Mouse (Mus musculus) monocyte, adult 5-6 weeks (primary cell): ENCODE results near the gene Plk5. TPM values are rescaled to one million over a fixed set of nuclear protein-coding genes. Genes with fewer than 3 reads are reported as not detected.

ENCODE experiments used
- ATAC-seq: fragments of 153-309, 156-312 bp; replicated peaks from 2 replicates; pipeline ENCODE4 v1.8.0; 2017; ENCODE audit warnings: mild to moderate bottlenecking; ENCODE audit not compliant: low TSS enrichment, insufficient number of reproducible peaks, severe bottlenecking, poor library complexity, low FRiP score
- total RNA-seq: library from RNA; stranded (forward); fragments of 200-1000, 200-491, 200-594 nt; gene quantifications from 3 replicates; pipeline ENCODE4 v1.2.3, GENCODE M21; 2017

The Plk5 gene
- total RNA-seq, 1 experiment from 2014 or later: not detected

DNA sequence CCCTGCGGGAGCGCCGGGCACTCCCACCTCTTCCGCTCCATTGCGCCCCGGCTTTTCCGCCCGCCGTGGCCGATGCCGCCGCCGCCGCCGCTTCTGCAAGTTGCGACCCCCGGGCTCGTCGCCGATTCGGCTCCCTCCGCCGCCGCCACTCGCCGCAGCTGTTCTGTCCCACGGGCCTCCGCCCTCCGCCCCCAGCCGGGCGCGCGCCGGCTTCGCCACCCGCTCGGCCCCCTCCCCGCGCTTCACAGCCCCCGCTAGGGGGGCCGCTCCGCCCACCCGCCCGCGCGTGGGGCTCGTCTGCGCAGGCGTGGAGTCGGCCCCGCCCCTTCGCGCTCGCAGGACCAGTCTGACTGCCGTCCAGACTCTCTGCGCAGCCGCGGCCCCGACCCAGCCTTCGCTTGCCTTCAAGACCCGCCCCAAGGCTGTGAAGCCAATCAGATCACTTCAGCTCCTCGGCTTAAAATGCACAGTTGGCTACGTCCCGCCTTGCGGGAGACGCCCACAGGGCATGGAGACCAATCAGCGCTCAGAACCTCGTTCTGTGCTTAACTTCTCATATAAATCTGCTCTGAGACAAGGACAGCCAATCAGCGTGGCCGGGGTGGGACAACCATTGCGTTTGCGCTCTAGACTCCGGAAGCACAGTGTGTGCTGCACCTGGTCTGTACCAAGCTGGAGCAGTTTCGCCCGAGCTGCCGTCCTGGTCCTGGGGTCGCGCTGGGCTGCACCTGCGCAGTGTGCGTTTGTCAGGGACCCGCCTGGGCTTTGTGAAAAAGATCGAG is 43.1 kb downstream of the Plk5 start, which contains the start of gene Mbd3:
Gene Mbd3, minus strand, starts transcription at position 360 of the 782 bp plus-strand sequence.
- peak; percentile 91 for ATAC-seq

DNA sequence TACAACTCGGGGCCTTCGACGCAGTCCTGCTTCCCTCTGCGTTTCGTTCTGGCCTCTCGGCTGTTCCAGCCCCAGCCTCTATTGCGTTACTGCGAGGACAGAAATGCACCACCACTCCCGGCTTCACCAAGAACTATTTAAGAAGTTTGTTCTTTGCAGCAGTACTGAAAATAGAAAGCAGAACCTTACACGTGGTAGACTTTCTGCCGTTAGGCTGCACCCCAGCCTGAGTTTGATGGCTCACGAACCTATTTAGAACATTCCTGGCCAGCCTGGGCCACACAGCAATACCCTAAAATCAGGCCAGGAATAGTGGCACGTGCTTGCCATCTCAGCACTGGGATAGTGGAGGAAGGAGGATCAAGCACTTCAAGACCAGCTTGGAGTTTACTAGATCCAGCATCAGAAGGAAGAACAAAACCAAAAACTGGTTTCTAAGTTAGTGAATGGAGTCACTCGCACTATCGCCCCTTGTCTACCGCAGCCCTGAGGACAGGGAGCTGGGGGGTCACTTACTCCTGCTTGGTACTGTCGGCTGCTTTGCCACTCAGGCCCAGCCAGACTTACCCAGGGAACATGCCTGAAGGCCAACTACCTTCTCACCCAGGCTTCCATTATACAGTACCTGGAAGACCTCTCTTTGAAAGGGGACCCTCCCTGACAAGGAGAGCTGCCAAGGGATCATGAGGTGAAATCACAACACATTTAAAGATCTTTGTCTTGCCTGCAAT is 43.9 kb downstream of the Plk5 start:
- ATAC-seq: no peak; the same call in 1 of the 2 replicates

DNA sequence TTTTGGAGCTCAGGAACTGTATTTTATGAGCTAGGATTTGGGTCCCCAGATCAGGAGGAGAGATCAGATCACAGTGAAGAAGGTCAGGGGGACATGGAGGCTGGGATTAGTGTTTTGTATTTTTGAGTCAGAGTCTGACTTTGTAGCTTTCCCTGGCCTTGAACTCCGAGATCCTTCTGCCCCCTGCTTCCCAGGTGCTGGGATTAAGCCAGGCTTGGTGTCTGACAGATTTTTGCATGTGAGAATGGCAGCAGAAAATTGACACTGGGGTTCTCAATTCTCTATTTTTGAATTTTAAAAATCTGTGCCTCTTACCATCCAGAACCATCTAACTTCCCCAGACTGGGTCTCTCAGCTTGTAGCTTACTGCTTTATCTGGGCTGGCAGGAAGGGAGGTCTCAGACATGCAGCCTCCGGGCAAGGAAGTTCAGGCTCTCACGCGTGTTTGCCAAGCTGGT is 44.5 kb downstream of the Plk5 start:
- ATAC-seq: no peak

- ATAC-seq: no peak
Measured at GRCm38 (mm10) chr10:80403044-80403692, 46.9 kb downstream of the Plk5 start.

DNA sequence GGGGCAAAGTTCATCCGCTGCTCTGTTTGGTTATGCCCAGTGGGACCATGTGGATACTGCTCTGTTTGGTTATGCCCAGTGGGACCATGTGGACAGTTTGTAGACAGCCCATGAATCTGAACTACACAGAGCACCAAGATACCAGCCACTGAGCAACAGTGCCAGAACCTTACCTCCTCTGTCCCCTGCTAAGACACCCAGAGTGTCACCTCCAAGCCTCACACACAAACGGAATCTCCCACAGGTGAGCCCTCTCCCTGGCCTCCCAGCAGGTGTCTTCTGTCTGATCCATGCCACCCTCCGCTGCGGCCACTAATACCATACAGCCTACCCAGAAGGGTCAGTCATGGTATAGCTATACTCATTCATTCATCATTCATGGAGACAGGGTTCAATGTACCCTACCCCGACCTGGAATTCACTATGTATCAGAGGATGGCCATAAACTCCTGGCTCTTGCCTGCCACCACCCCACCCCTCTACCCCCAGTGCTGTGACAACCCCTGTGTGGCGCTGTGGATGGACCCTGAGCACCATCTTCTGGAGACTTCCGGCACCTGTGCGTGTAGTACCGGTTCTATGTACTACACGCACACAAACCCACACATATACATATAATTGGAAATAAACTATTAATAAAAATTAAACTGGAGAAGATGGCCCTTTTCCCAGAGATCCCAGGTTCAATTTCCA is 49.4 kb downstream of the Plk5 start:
- no peak for ATAC-seq

DNA sequence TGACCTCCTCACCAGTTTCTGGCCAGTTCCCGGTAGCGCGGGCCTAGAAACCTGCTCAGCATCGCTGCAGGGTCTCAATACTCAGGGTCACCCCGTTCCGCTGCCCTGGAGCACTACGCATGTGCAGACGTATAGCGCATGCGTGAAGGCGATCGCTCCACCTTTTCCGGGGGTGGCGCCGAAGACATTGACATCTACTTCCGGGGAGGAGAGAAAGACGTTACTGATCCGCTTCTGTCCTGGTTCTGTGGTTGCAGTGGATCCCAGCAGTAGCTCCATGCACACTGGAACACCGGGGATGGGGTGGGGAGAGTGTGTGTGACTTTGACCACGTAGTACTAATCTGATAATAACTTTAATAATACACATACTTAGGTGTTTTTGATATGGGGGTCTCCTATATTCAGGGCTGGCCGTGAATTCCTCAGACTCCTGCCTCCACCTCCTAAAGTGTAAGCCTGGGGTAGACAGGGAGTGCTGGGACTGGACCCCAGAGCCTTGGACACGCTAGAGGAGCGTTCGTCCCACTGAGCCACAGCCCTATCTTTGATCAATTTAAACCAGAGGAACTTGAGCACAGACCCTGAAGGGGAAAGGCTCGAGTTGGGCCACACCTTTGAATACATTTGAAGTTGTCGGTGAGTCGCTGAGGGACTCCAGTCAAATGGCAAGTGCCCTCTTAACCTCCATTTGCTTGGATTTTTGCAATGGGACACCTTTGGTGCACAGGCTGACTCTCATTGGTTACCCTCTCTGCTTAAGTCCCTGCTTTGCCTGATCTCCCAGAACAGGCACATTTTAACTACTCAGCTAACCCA is 50.6 kb downstream of the Plk5 start, which contains the start of gene Uqcr11:
Gene Uqcr11, minus strand, starts transcription at position 147 of the 818 bp plus-strand sequence.
- peak; percentile 86 for ATAC-seq

DNA sequence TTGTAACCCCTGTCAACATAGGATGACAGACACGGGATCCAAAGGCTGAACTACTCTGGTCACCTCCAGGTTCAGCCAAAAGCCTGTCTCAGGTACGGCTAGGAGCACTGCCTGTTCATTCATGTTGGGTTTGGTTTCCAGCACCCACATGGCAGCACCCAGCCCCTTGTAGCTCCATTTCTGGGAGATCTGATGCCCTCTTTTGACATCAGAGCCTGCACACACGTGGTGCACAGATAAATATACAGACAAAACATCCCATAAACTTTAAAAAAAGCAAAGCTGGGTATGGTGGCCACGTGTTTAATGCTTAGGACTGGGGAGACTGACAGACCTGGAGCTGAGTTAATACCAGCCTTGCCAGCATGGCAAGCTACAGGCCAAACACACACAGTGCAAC is 51.7 kb downstream of the Plk5 start:
- ATAC-seq: no peak

DNA sequence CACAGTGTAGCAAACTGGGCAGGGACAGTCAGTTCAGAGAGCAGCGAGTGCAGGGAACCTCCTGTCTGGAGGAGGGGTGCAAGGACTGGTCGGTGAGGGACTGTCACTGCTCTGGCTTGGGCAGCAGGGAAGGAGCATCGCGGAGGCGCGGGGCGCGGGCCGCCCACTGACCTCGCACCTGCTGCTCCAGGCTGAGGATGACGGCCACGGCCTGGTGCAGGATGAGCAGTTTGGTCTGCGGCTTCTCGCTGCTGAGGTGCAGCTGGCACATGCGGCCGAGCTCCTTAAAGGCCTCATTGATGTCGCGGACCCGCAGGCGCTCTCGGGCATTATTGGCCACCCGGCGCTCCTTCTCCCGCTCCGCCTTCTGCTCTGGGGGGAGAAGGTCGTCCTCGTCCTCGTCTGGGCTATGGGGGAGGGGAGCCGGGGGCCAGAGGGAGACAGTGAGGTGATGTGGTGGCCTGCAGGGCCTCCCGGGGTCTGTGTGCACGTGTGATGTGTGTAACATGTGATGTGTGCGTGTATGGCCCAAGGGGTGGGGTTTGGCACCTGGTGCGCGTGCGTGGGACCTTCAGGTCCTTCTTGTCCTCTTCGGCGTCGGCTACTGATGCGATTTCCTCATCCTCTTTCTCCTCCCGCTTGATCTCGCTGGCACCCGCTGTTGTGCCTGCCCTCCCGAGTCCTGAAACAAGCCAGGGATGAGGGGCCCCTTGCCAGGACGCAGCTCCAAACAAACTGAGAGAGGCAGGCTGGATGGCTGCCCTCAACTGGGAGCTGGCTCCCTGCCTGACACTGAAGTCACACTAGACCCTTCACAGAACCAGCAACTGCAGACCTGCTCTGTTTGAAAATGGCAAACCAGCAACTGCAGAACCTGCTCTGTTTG is 56.6 kb downstream of the Plk5 start:
- no peak for ATAC-seq

Other genes starting within 250 kb of the Plk5 start
- gene Stk11, start 240.7 kb upstream of the Plk5 start, total RNA-seq: 155 to 177 TPM (median 155 TPM) in 3 replicates
- 26.1 to 49.8 TPM (median 29.5 TPM) in 3 replicates for gene Atp5d, start 217.8 kb upstream of the Plk5 start, total RNA-seq
- 0.29 to 5.8 TPM (median 4.1 TPM) in 3 replicates for gene Cbarp, start 215.6 kb upstream of the Plk5 start, total RNA-seq
- 27.3 to 65.5 TPM (median 29.9 TPM) in 3 replicates for gene Midn, start 208.2 kb upstream of the Plk5 start, total RNA-seq
- 137 to 163 TPM (median 145 TPM) in 3 replicates for gene Cirbp, start 190.5 kb upstream of the Plk5 start, total RNA-seq
- gene 1600002K03Rik, start 183.5 kb upstream of the Plk5 start, total RNA-seq: 16.2 to 29.1 TPM (median 18.0 TPM) in 3 replicates
- gene Efna2, start 177.0 kb upstream of the Plk5 start, total RNA-seq: 1.0 TPM in 1 of 3 replicates, not detected in the others
- 43.7 to 46.7 TPM (median 46.2 TPM) in 3 replicates for gene Mum1, start 130.0 kb upstream of the Plk5 start, total RNA-seq
- gene Ndufs7, start 107.3 kb upstream of the Plk5 start, total RNA-seq: 60.9 to 74.8 TPM (median 61.4 TPM) in 3 replicates
- gene Gamt, start 95.4 kb upstream of the Plk5 start, total RNA-seq: 3.8 to 4.7 TPM in 2 of 3 replicates, not detected in the other
- 85.1 to 132 TPM (median 92.5 TPM) in 3 replicates for gene Dazap1, start 95.0 kb upstream of the Plk5 start, total RNA-seq
- 1,267 to 1,604 TPM (median 1,393 TPM) in 3 replicates for gene Rps15, start 64.0 kb upstream of the Plk5 start, total RNA-seq
- 2.3 TPM in 1 of 3 replicates, not detected in the others for gene Apc2, start 60.5 kb upstream of the Plk5 start, total RNA-seq
- gene 2310011J03Rik, start 35.9 kb upstream of the Plk5 start, total RNA-seq: 23.5 to 28.1 TPM (median 27.6 TPM) in 3 replicates
- 0.57 TPM in 1 of 3 replicates, not detected in the others for gene Pcsk4, start 27.0 kb upstream of the Plk5 start, total RNA-seq
- not detected in 3 replicates for gene Reep6, start 26.5 kb upstream of the Plk5 start, total RNA-seq
- gene Adamtsl5, start 8.0 kb upstream of the Plk5 start, total RNA-seq: 0.10 to 0.43 TPM in 2 of 3 replicates, not detected in the other
- gene Mex3d, start 31.2 kb downstream of the Plk5 start, total RNA-seq: 4.1 to 5.3 TPM (median 5.2 TPM) in 3 replicates
- gene Mbd3, start 43.1 kb downstream of the Plk5 start, total RNA-seq: 11.4 to 34.6 TPM (median 18.6 TPM) in 3 replicates
- gene Uqcr11, start 50.4 kb downstream of the Plk5 start, total RNA-seq: 56.9 to 82.5 TPM (median 76.8 TPM) in 3 replicates
- gene Tcf3, start 77.2 kb downstream of the Plk5 start, total RNA-seq: 18.9 to 30.0 TPM (median 26.1 TPM) in 3 replicates
- not detected in 3 replicates for gene Onecut3, start 138.4 kb downstream of the Plk5 start, total RNA-seq
- gene Atp8b3, start 182.7 kb downstream of the Plk5 start, total RNA-seq: 1.0 to 1.6 TPM in 2 of 3 replicates, not detected in the other
- 21.1 to 32.2 TPM (median 24.1 TPM) in 3 replicates for gene Rexo1, start 205.1 kb downstream of the Plk5 start, total RNA-seq
- 5.1 to 8.5 TPM (median 8.2 TPM) in 3 replicates for gene Klf16, start 220.9 kb downstream of the Plk5 start, total RNA-seq
- gene Abhd17a, start 233.9 kb downstream of the Plk5 start, total RNA-seq: 15.2 to 20.8 TPM (median 17.0 TPM) in 3 replicates
- 6.0 to 11.2 TPM (median 7.9 TPM) in 3 replicates for gene Scamp4, start 246.4 kb downstream of the Plk5 start, total RNA-seq
- gene Adat3, start 246.4 kb downstream of the Plk5 start, total RNA-seq: 1.8 TPM in 1 of 3 replicates, not detected in the others
- 0.78 to 1.0 TPM in 2 of 3 replicates, not detected in the other for gene Gm49322, start 249.6 kb downstream of the Plk5 start, total RNA-seq